Mouse (Mus musculus) neural tube, postnatal 0 days (tissue): Measurements from ENCODE around the gene Kdm5d. TPM values are rescaled to one million over a fixed set of nuclear protein-coding genes. Genes with fewer than 3 reads are reported as not detected.

ENCODE experiments used
- microRNA-seq: library from miRNA; unstranded; fragments of <30 nt; microRNA quantifications from one replicate; pipeline ENCODE4, GENCODE M21; 2016
- polyA plus RNA-seq: library from polyadenylated mRNA; unstranded; fragments of >200 nt; fragmentation: Nextera tagmentation; extraction: Ambion mirVana; gene quantifications from 2 replicates; pipeline ENCODE4 v1.2.1, GENCODE M21; 2015

The Kdm5d gene
- polyA plus RNA-seq, result 10.7 and 10.9 TPM in 2 replicates

GRCm38 (mm10) chrY:897393-898227 lies at the start of gene Kdm5d:
Gene Kdm5d, plus strand, starts transcription at chrY:897788.

Small RNAs within 50 kb of the gene (microRNA-seq; reads per million reads assigned to microRNA genes)
- gene Gm47281, result not detected

Other genes starting within 250 kb of the Kdm5d start
- gene Zfy1, start 100.4 kb upstream of the Kdm5d start, polyA plus RNA-seq, result not detected in 2 replicates
- gene Uba1y, start 79.1 kb upstream of the Kdm5d start, polyA plus RNA-seq, result 0.08 and 0.15 TPM in 2 replicates
- gene Eif2s3y, start 112.8 kb downstream of the Kdm5d start, polyA plus RNA-seq, result 71.1 and 84.6 TPM in 2 replicates